Mouse (Mus musculus) embryonic fibroblast, embryonic 13.5 days (primary cell): ENCODE measurements around the gene Mex3d.
A peak's percentile ranks its signal among the peaks of the same experiment; 100 is the strongest.

ENCODE experiments used
- CTCF ChIP-seq: IDR thresholded peaks from 2 replicates; pipeline ENCODE4 v1.5.1; 2011; ENCODE audit warnings: mild to moderate bottlenecking, control low read depth, low read length, moderate library complexity, borderline replicate concordance; ENCODE audit not compliant: insufficient read depth
- POLR2A ChIP-seq: IDR thresholded peaks from 2 replicates; pipeline ENCODE4 v1.6.1; 2011; ENCODE audit warnings: low read depth, mild to moderate bottlenecking, control low read depth, low read length, moderate library complexity

DNA sequence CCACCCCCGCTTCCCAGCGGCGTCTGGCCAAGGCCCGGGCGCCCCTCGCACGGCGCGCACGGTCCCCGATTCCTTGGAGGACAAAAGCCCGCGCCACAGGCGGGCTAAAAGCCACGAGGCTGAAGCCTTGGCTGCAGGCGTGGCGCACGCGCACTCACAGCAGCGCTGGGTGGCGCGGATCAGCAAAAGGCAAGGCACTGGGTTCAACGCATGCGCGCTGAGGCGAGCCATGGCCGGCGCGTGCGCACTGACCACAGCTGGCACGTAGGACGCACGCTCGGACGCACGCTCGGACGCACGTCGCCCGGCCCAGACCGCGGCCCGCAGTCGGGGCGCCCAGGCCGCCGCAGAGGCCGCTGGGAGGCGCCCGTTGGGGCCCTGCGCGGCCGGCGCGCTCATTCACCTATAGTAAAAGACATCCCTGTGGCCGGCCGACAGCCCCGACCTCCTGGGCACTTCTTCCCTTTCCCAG, 11.3 kb upstream of the Mex3d start:
- peak; percentile 89 for TF ChIP-seq POLR2A
- TF ChIP-seq CTCF = no peak
